Mouse (Mus musculus): ENCODE measurements around the gene Tmpo. TPM values are rescaled to one million over a fixed set of nuclear protein-coding genes. Genes with fewer than 3 reads are reported as not detected.
A peak's percentile ranks its signal among the peaks of the same experiment; 100 is the strongest.

The Tmpo gene
- polyA plus RNA-seq (2011; ENCODE audit: insufficient read depth, insufficient read length, low read depth, missing spikeins) = 259 and 265 TPM in 2 replicates

DNA sequence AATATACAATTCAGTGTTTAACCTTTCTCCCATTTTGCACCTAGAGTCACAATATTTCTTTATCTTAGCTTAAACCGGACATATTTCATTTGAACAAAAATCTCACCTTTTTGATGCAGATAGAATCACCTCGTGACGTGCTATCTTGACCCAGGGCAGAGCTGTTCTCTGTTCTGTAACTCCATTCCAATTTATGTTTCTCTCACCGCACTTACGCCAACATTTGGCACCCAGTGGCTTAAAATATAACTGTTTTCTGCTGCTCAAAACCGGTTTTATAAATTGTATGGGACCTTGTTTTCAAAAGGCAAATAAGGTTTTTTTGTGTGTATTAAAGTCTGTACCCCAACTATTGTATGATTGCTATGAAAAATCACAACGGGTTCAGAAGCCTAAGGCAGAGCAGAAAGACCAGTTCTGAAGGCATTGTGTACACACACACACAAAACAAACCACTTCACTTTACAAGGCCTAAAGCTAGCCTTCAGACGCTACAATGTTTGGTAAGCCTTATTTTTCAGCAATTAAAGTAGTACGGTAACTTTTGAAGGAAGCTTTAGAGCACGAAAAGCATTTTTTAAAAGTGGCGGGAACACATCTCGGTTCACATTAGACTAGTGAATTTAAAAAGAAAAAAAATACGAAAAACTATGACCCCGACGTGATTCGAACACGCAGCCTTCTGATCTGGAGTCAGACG lies at the start of gene Tmpo:
Gene Tmpo, minus strand, starts transcription at position 555 of the 700 bp plus-strand sequence.
- Histone ChIP-seq H3K4me3 (ENCODE audit: low read depth, low read length) (peak within 1 kb of the TSS; percentile 95), H3K27me3 (ENCODE audit: control insufficient read depth, insufficient read depth, low read length, poor library complexity, severe bottlenecking) (no peaks in the 10 kb centered on the region), H3K9ac (ENCODE audit: low read depth, poor library complexity, severe bottlenecking) (peak within 1 kb of the TSS; percentile 54), H3K9me3 (replicated peaks; ENCODE audit: control insufficient read depth, insufficient read depth, low read length, poor library complexity, severe bottlenecking) (no peaks in the 10 kb centered on the region), H3K27ac (ENCODE audit: insufficient read depth, low read length) (peak within 1 kb of the TSS; percentile 90), H3K36me3 (ENCODE audit: control insufficient read depth, insufficient read depth, low read length, poor library complexity, severe bottlenecking) (no peaks in the 10 kb centered on the region), H3K4me1 (ENCODE audit: control insufficient read depth, insufficient read depth, low read length) (peaks cover 4% of the 10 kb centered on the region)
- TF ChIP-seq POLR2A (IDR thresholded peaks at IDR 0.05; ENCODE audit: insufficient read depth, low read length) = no peak

DNA sequence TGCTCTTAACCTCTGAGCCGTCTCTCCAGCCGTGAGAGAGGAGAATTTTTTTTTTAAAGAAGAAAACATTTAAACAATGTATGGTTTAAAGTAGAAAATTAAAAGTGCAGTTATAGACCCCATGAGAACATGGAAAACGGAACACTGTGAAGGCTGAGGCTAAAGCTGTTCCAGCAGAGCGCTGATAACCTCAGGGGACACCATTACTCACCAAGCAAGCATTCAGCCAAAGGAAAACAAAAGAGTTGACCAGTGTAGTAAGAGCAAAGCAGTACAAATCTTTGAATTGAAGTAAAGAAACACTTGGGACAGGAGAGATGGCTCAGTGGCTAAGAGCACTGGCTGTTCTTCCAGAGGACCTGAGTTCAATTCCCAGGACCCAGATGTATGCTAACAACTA lies 49.3 kb upstream of the Tmpo start:
- no peaks in the 10 kb centered on the region for H3K27me3 ChIP-seq (ENCODE audit: control insufficient read depth, insufficient read depth, low read length, poor library complexity, severe bottlenecking)
- H3K9ac ChIP-seq (ENCODE audit: low read depth, poor library complexity, severe bottlenecking) = no peak overlapping the region
- no peaks in the 10 kb centered on the region for H3K9me3 ChIP-seq (replicated peaks; ENCODE audit: control insufficient read depth, insufficient read depth, low read length, poor library complexity, severe bottlenecking)
- no peaks in the 10 kb centered on the region for H3K4me1 ChIP-seq (ENCODE audit: control insufficient read depth, insufficient read depth, low read length)
- H3K4me3 ChIP-seq (ENCODE audit: low read depth, low read length) = no peak overlapping the region
- TF ChIP-seq EP300 (IDR thresholded peaks at IDR 0.05; ENCODE audit: insufficient read depth, low read depth, low read length) = no peak
- no peak for TF ChIP-seq CTCF (IDR thresholded peaks at IDR 0.05; ENCODE audit: low read depth, low read length)
- no peak for TF ChIP-seq POLR2A (IDR thresholded peaks at IDR 0.05; ENCODE audit: insufficient read depth, low read length)
- H3K36me3 ChIP-seq (ENCODE audit: control insufficient read depth, insufficient read depth, low read length, poor library complexity, severe bottlenecking) = no peaks in the 10 kb centered on the region
- no peak overlapping the region for H3K27ac ChIP-seq (ENCODE audit: insufficient read depth, low read length)

DNA sequence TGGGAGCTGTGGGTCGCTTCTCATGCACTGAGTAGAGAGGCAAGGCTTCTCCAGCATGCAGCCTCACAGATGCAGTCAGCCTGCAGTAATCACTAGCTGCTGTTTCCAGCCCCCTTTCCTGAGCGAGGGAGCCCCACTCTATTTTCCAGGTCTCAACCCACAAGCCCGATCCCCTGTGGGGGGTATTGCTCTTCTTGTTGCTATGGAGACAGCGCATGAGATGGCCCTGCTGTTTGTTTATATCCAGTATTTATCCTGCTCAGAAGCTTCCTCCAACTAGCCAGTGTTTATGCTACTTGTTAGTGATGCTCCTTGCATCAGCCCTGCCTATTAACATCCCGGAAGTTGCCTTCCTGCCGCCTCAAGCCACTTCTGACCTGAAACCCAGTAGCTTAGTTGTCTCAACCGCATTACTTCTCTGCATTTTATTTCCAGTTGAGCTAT lies 48.4 kb upstream of the Tmpo start:
- Histone ChIP-seq H3K27me3 (ENCODE audit: control insufficient read depth, insufficient read depth, low read length, poor library complexity, severe bottlenecking) (no peaks in the 10 kb centered on the region), H3K9me3 (replicated peaks; ENCODE audit: control insufficient read depth, insufficient read depth, low read length, poor library complexity, severe bottlenecking) (no peaks in the 10 kb centered on the region), H3K4me1 (ENCODE audit: control insufficient read depth, insufficient read depth, low read length) (no peaks in the 10 kb centered on the region), H3K27ac (ENCODE audit: insufficient read depth, low read length) (no peak overlapping the region), H3K4me3 (ENCODE audit: low read depth, low read length) (no peak overlapping the region), H3K36me3 (ENCODE audit: control insufficient read depth, insufficient read depth, low read length, poor library complexity, severe bottlenecking) (no peaks in the 10 kb centered on the region), H3K9ac (ENCODE audit: low read depth, poor library complexity, severe bottlenecking) (no peak overlapping the region)
- TF ChIP-seq CTCF (IDR thresholded peaks at IDR 0.05; ENCODE audit: low read depth, low read length) = no peak
- TF ChIP-seq POLR2A (IDR thresholded peaks at IDR 0.05; ENCODE audit: insufficient read depth, low read length) = no peak
- TF ChIP-seq EP300 (IDR thresholded peaks at IDR 0.05; ENCODE audit: insufficient read depth, low read depth, low read length) = no peak

DNA sequence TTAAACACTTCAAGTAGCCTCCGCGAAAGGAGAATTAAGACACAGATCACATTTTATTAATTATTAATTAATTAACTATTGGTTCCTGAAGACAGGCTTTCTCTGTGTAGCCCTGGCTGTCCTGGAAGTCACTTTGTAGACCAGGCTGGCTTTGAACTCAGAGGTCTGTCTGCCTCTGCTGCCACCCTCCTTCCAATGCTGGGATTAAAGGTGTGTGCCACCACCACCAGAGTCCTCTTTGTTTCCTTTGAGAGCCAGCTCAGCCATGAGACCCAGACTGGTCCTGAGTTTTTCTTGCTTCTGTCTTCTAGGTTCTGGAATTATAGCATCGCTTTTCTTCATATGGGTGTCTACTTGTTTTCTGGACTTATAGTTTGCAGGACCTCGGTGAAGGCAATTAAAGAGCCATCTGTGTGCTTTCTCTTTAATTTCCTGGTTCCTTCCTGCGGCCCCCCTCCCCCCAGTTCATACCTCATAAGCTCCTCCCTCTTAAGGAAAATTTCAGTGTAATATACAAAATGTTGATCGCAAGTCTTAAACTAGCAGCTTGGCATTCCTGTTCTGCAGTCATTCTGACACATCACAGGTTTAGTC lies 47.9 kb upstream of the Tmpo start:
- TF ChIP-seq CTCF (IDR thresholded peaks at IDR 0.05; ENCODE audit: low read depth, low read length) (no peak), EP300 (IDR thresholded peaks at IDR 0.05; ENCODE audit: insufficient read depth, low read depth, low read length) (no peak), POLR2A (IDR thresholded peaks at IDR 0.05; ENCODE audit: insufficient read depth, low read length) (no peak)
- no peaks in the 10 kb centered on the region for H3K27me3 ChIP-seq (ENCODE audit: control insufficient read depth, insufficient read depth, low read length, poor library complexity, severe bottlenecking)
- no peak overlapping the region for H3K27ac ChIP-seq (ENCODE audit: insufficient read depth, low read length)
- H3K9me3 ChIP-seq (replicated peaks; ENCODE audit: control insufficient read depth, insufficient read depth, low read length, poor library complexity, severe bottlenecking) = no peaks in the 10 kb centered on the region
- no peak overlapping the region for H3K4me3 ChIP-seq (ENCODE audit: low read depth, low read length)
- no peaks in the 10 kb centered on the region for H3K4me1 ChIP-seq (ENCODE audit: control insufficient read depth, insufficient read depth, low read length)
- H3K9ac ChIP-seq (ENCODE audit: low read depth, poor library complexity, severe bottlenecking) = no peak overlapping the region
- H3K36me3 ChIP-seq (ENCODE audit: control insufficient read depth, insufficient read depth, low read length, poor library complexity, severe bottlenecking) = no peaks in the 10 kb centered on the region

DNA sequence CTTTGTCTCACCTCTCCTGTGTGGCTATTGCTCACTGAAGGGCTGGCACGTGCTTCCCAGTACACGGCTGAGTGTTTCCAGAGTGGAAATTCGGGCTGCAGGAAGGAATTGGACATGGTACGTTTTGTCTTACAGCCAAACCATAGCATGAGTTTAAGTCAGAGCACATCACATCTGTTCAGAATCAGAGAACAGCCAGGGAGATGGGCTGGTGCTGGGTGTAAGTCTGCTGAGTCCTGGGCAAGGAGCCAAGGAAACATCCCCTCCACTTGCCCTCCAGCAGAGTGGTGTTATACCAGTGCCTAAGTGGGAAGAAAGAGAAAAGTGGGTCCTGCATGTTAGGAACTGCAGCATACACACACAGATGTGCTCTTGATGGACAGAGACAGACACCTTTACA lies 45.9 kb upstream of the Tmpo start:
- no peak overlapping the region for H3K27ac ChIP-seq (ENCODE audit: insufficient read depth, low read length)
- no peak overlapping the region for H3K9ac ChIP-seq (ENCODE audit: low read depth, poor library complexity, severe bottlenecking)
- no peak for TF ChIP-seq CTCF (IDR thresholded peaks at IDR 0.05; ENCODE audit: low read depth, low read length)
- no peak for TF ChIP-seq EP300 (IDR thresholded peaks at IDR 0.05; ENCODE audit: insufficient read depth, low read depth, low read length)
- no peaks in the 10 kb centered on the region for H3K9me3 ChIP-seq (replicated peaks; ENCODE audit: control insufficient read depth, insufficient read depth, low read length, poor library complexity, severe bottlenecking)
- H3K4me3 ChIP-seq (ENCODE audit: low read depth, low read length) = no peak overlapping the region
- H3K27me3 ChIP-seq (ENCODE audit: control insufficient read depth, insufficient read depth, low read length, poor library complexity, severe bottlenecking) = no peaks in the 10 kb centered on the region
- H3K36me3 ChIP-seq (ENCODE audit: control insufficient read depth, insufficient read depth, low read length, poor library complexity, severe bottlenecking) = no peaks in the 10 kb centered on the region
- no peaks in the 10 kb centered on the region for H3K4me1 ChIP-seq (ENCODE audit: control insufficient read depth, insufficient read depth, low read length)

Measured in ES-Bruce4 (cell line).